ENCODE assay signal across 11 mouse cellular contexts in genomic region chr16:59559300-59560200, GRCm38 (mm10). TPM values are rescaled to one million over a fixed set of nuclear protein-coding genes. Genes with fewer than 3 reads are reported as not detected.
DNase-seq lines count a peak whose midpoint lies in the region; ATAC-seq and TF ChIP-seq lines count a peak whose summit lies in the region.
"Had no signal": no experiment of that assay in that cellular context is flagged by ENCODE, and none has a peak within 500 bp of the region (broad histone marks: within the 10 kb centered on the region; RNA-seq: fewer than 3 reads in every experiment).

No protein-coding gene starts in this region.

- TF ChIP-seq CTCF in embryonic fibroblast, embryonic 13.5 days (IDR thresholded peaks at IDR 0.05; ENCODE audit: borderline replicate concordance, insufficient read depth, low read length) = no peak

- intact Hi-C loops in heart, postnatal 25 days (cut with DNase I) = loop anchor here (5.0 kb wide), 1 partner anchor 38 kb away; no protein-coding TSS in a partner anchor

- H3K9ac ChIP-seq in heart, embryonic 15.5 days = no peak overlapping the region
- H3K9ac ChIP-seq in neural tube, embryonic 14.5 days (replicated peaks; ENCODE audit: low read depth, low read length) = no peak overlapping the region

- 65% methylated on average over 22 of the region's 22 CpGs for whole genome bisulfite sequencing in heart, embryonic 15.5 days
- WGBS in neural tube, embryonic 14.5 days = 40% methylated on average over 22 of the region's 22 CpGs

- H3K4me1 ChIP-seq in heart, embryonic 15.5 days (replicated peaks) = no peaks in the 10 kb centered on the region
- no peaks in the 10 kb centered on the region for H3K4me1 ChIP-seq in embryonic fibroblast, embryonic 13.5 days (ENCODE audit: control insufficient read depth, insufficient read depth, low read length)
- no peaks in the 10 kb centered on the region for H3K4me1 ChIP-seq in neural tube, embryonic 14.5 days (ENCODE audit: control insufficient read depth, insufficient read depth, low read length)

- DNase-seq in heart, postnatal 25 days (ENCODE audit: low spot score) = no peak
- DNase-seq in kidney, postnatal 36 days = peak; percentile 28 to 58
- DNase-seq in cerebellum, adult 18-20 months = no peak
- DNase-seq in ovary, postnatal 10 days (ENCODE audit: low spot score) = no peak
- no peak for DNase-seq in left cerebral cortex, adult 8-10 months (ENCODE audit: low spot score in 2 of 2)
- DNase-seq: cerebellum, adult 11-12 months; layer of hippocampus, adult 9-11 months; thymus, postnatal 25 days had no signal

- H3K9me3 ChIP-seq in heart, embryonic 15.5 days (replicated peaks) = no peaks in the 10 kb centered on the region
- no peaks in the 10 kb centered on the region for H3K9me3 ChIP-seq in neural tube, embryonic 14.5 days (ENCODE audit: control insufficient read depth, low read length)

- no peaks in the 10 kb centered on the region for H3K27me3 ChIP-seq in heart, embryonic 15.5 days
- H3K27me3 ChIP-seq in neural tube, embryonic 14.5 days (ENCODE audit: control insufficient read depth, insufficient read depth, low read length) = no peaks in the 10 kb centered on the region

- peaks cover 48% of the 10 kb centered on the region; the same call in 1 of the 2 replicates for H3K36me3 ChIP-seq in heart, embryonic 15.5 days
- H3K36me3 ChIP-seq in neural tube, embryonic 14.5 days (ENCODE audit: control insufficient read depth, insufficient read depth, low read length) = no peaks in the 10 kb centered on the region

- ATAC-seq in heart, embryonic 15.5 days (replicated peaks; ENCODE audit: insufficient number of reproducible peaks, insufficient read depth, low FRiP score, low read depth) = no peak
- peak; percentile 77 for ATAC-seq in neural tube, embryonic 14.5 days (ENCODE audit: low read depth)

- no peak for TF ChIP-seq POLR2A in embryonic fibroblast, embryonic 13.5 days (IDR thresholded peaks at IDR 0.05; ENCODE audit: low read depth, low read length)

- H3K4me3 ChIP-seq in heart, embryonic 15.5 days = no peak overlapping the region
- no peak overlapping the region for H3K4me3 ChIP-seq in embryonic fibroblast, embryonic 13.5 days (ENCODE audit: insufficient read depth, low read length)
- no peak overlapping the region for H3K4me3 ChIP-seq in neural tube, embryonic 14.5 days (ENCODE audit: low read depth, low read length)

- no peak overlapping the region for H3K4me2 ChIP-seq in heart, embryonic 15.5 days
- H3K4me2 ChIP-seq in neural tube, embryonic 14.5 days (ENCODE audit: low read depth, low read length) = no peak overlapping the region

- peak overlapping the region; percentile 52 for H3K27ac ChIP-seq in heart, embryonic 15.5 days
- H3K27ac ChIP-seq in embryonic fibroblast, embryonic 13.5 days (ENCODE audit: insufficient read depth, low read length) = peak overlapping the region; percentile 39; the same call in 1 of the 2 replicates
- H3K27ac ChIP-seq in neural tube, embryonic 14.5 days (ENCODE audit: low read depth, low read length) = no peak overlapping the region; the same call in 1 of the 2 replicates

RNA-seq across cellular contexts. Expression of gene Crybg3, which starts 41.2 kb away (rescaled TPM):
- polyA plus RNA-seq in heart, embryonic 15.5 days (2015; fragmentation: Nextera tagmentation; extraction: Ambion mirVana) = 10.6 and 11.3 TPM in 2 replicates
- 10 to 100 TPM; 69.3 to 76.9 TPM for total RNA-seq in heart, postnatal 25 days (2021)
- polyA plus RNA-seq in embryonic fibroblast, embryonic 13.5 days (2011; ENCODE audit: insufficient read length, low read depth, missing spikeins) = 14.1 and 16.4 TPM in 2 replicates
- polyA plus RNA-seq in neural tube, embryonic 14.5 days (2014; fragmentation: Nextera tagmentation; extraction: Ambion mirVana) = 2.2 and 3.9 TPM in 2 replicates
- total RNA-seq in left cerebral cortex, adult 8-10 months (2022) = 1 to 10 TPM; 6.6 to 8.7 (median 8.2) TPM

Comparison
In these comparisons a context has a peak if more than half of its experiments do, and no peak if none do; other contexts are left out.
1. DNase-seq: peak in kidney, postnatal 36 days (2 of 2); none in heart, postnatal 25 days (single experiment), cerebellum, adult 18-20 months (0 of 2), ovary, postnatal 10 days (single experiment) and left cerebral cortex, adult 8-10 months (0 of 2).